ENCODE assay signal across 12 mouse cellular contexts in genomic region chr10:25325690-25326089, GRCm38 (mm10). TPM values are rescaled to one million over a fixed set of nuclear protein-coding genes. Genes with fewer than 3 reads are reported as not detected.
DNase-seq lines count a peak whose midpoint lies in the region; ATAC-seq and TF ChIP-seq lines count a peak whose summit lies in the region.
"Had no signal": no experiment of that assay in that cellular context is flagged by ENCODE, and none has a peak within 500 bp of the region (broad histone marks: within the 10 kb centered on the region; RNA-seq: fewer than 3 reads in every experiment).

No protein-coding gene starts in this region.

- no peak overlapping the region for H3K4me3 ChIP-seq in forebrain, embryonic 16.5 days (replicated peaks; ENCODE audit: low read length)
- H3K4me3 ChIP-seq in forebrain, embryonic 15.5 days = no peak overlapping the region
- no peak overlapping the region for H3K4me3 ChIP-seq in layer of hippocampus, adult 2 months
- H3K4me3 ChIP-seq in lung, postnatal 0 days (ENCODE audit: low read depth, low read length) = no peak overlapping the region
- H3K4me3 ChIP-seq: hindbrain, embryonic 13.5 days; midbrain, embryonic 15.5 days had no signal

- no peaks in the 10 kb centered on the region for H3K36me3 ChIP-seq in forebrain, embryonic 16.5 days (ENCODE audit: control insufficient read depth, insufficient read depth)
- no peaks in the 10 kb centered on the region for H3K36me3 ChIP-seq in forebrain, embryonic 15.5 days
- H3K36me3 ChIP-seq in lung, postnatal 0 days (ENCODE audit: insufficient read depth, low read length) = no peaks in the 10 kb centered on the region
- H3K36me3 ChIP-seq: hindbrain, embryonic 13.5 days; midbrain, embryonic 15.5 days had no signal

- H3K4me2 ChIP-seq in forebrain, embryonic 16.5 days (ENCODE audit: low read length) = no peak overlapping the region
- no peak overlapping the region for H3K4me2 ChIP-seq in forebrain, embryonic 15.5 days (replicated peaks)
- no peak overlapping the region for H3K4me2 ChIP-seq in lung, postnatal 0 days (replicated peaks; ENCODE audit: low read depth, low read length)
- H3K4me2 ChIP-seq: hindbrain, embryonic 13.5 days; liver, embryonic 11.5 days; midbrain, embryonic 15.5 days had no signal

- DNase-seq in layer of hippocampus, postnatal 10 days (ENCODE audit: low spot score in 2 of 2) = peak; percentile 22 to 34
- DNase-seq in layer of hippocampus, adult 2 months (ENCODE audit: low spot score in 2 of 2) = no peak
- DNase-seq in Muller cell, postnatal 12 days (ENCODE audit: inconsistent ontology term) = peak; percentile 98
- peak; percentile 35 for DNase-seq in lung, postnatal 0 days (ENCODE audit: low spot score)
- DNase-seq in spleen, postnatal 4 days (ENCODE audit: low spot score in 2 of 2) = no peak
- DNase-seq: layer of hippocampus, postnatal 36 days had no signal

- 12% methylated on average over 4 of the region's 4 CpGs for WGBS in forebrain, embryonic 16.5 days
- 17% methylated on average over 4 of the region's 4 CpGs for WGBS in forebrain, embryonic 15.5 days
- WGBS in lung, postnatal 0 days = 41% methylated on average over 4 of the region's 4 CpGs

- TF ChIP-seq EP300 in lung, postnatal 0 days (IDR thresholded peaks at IDR 0.05) = peak; percentile 46; the same call in 1 of the 2 replicates

- H3K9ac ChIP-seq in forebrain, embryonic 16.5 days (replicated peaks; ENCODE audit: low read depth, low read length) = no peak overlapping the region
- no peak overlapping the region for H3K9ac ChIP-seq in forebrain, embryonic 15.5 days (replicated peaks)
- no peak overlapping the region for H3K9ac ChIP-seq in lung, postnatal 0 days (replicated peaks; ENCODE audit: low read depth)
- H3K9ac ChIP-seq: hindbrain, embryonic 13.5 days; midbrain, embryonic 15.5 days had no signal

- H3K27ac ChIP-seq in forebrain, embryonic 16.5 days (ENCODE audit: low read length) = no peak overlapping the region
- H3K27ac ChIP-seq in forebrain, embryonic 15.5 days (replicated peaks) = no peak overlapping the region
- H3K27ac ChIP-seq in layer of hippocampus, adult 2 months = no peak overlapping the region
- H3K27ac ChIP-seq in lung, postnatal 0 days (ENCODE audit: low read length) = no peak overlapping the region
- H3K27ac ChIP-seq: hindbrain, embryonic 13.5 days; midbrain, embryonic 15.5 days had no signal

- 0 out of 2 replicates have a peak, but pooled peaks have one; percentile 45 for ATAC-seq in forebrain, embryonic 16.5 days
- no peak for ATAC-seq in forebrain, embryonic 15.5 days (replicated peaks)
- ATAC-seq in lung, postnatal 0 days = peak; percentile 44; the same call in 1 of the 2 replicates
- ATAC-seq in megakaryocyte progenitor cell, adult 5-6 weeks (replicated peaks; ENCODE audit: poor library complexity) = no peak
- ATAC-seq: midbrain, embryonic 15.5 days had no signal

- no peak for TF ChIP-seq CTCF in layer of hippocampus, adult 2 months (conservative IDR thresholded peaks at IDR 0.05)
- TF ChIP-seq CTCF in lung, postnatal 0 days (IDR thresholded peaks at IDR 0.05) = no peak

- H3K9me3 ChIP-seq in forebrain, embryonic 16.5 days (ENCODE audit: control insufficient read depth, low read length) = no peaks in the 10 kb centered on the region
- no peaks in the 10 kb centered on the region for H3K9me3 ChIP-seq in forebrain, embryonic 15.5 days
- H3K9me3 ChIP-seq in lung, postnatal 0 days (ENCODE audit: low read length) = no peaks in the 10 kb centered on the region
- H3K9me3 ChIP-seq: hindbrain, embryonic 13.5 days; midbrain, embryonic 15.5 days had no signal

- H3K4me1 ChIP-seq in forebrain, embryonic 16.5 days (replicated peaks; ENCODE audit: control insufficient read depth, insufficient read depth, low read length) = no peaks in the 10 kb centered on the region
- peaks cover 5% of the 10 kb centered on the region; the same call in 1 of the 2 replicates for H3K4me1 ChIP-seq in forebrain, embryonic 15.5 days
- no peaks in the 10 kb centered on the region for H3K4me1 ChIP-seq in lung, postnatal 0 days (ENCODE audit: insufficient read depth, low read depth, low read length)
- H3K4me1 ChIP-seq: hindbrain, embryonic 13.5 days; midbrain, embryonic 15.5 days had no signal

- no peaks in the 10 kb centered on the region for H3K27me3 ChIP-seq in forebrain, embryonic 16.5 days (replicated peaks; ENCODE audit: control insufficient read depth, insufficient read depth, low read length)
- H3K27me3 ChIP-seq in forebrain, embryonic 15.5 days = no peaks in the 10 kb centered on the region
- H3K27me3 ChIP-seq in lung, postnatal 0 days (replicated peaks; ENCODE audit: insufficient read depth, low read length) = no peaks in the 10 kb centered on the region
- H3K27me3 ChIP-seq: hindbrain, embryonic 13.5 days; midbrain, embryonic 15.5 days had no signal

RNA-seq across cellular contexts. Expression of gene Akap7, which starts 18.0 kb away (rescaled TPM):
- 33.3 and 37.1 TPM in 2 replicates for polyA plus RNA-seq in forebrain, embryonic 16.5 days (2015; fragmentation: Nextera tagmentation; extraction: Ambion mirVana)
- polyA plus RNA-seq in forebrain, embryonic 15.5 days (2015; fragmentation: Nextera tagmentation; extraction: Ambion mirVana) = 24.5 and 28.3 TPM in 2 replicates
- total RNA-seq in layer of hippocampus, postnatal 10 days (2021) = 10 to 100 TPM; 70.6 to 73.8 TPM
- 10 to 100 TPM; 53.2 to 57.8 TPM for total RNA-seq in layer of hippocampus, adult 2 months (2021)
- 46.3 and 52.1 TPM in 2 replicates for polyA plus RNA-seq in lung, postnatal 0 days (2015; fragmentation: Nextera tagmentation; extraction: Ambion mirVana)
- 17.2 and 19.3 TPM in 2 replicates for total RNA-seq in megakaryocyte progenitor cell, adult 5-6 weeks (2015)
- 18.8 and 24.4 TPM in 2 replicates for total RNA-seq in megakaryocyte progenitor cell, adult 5-6 weeks (2017)

RNA-seq across cellular contexts. Expression of gene Epb41l2, which starts 33.9 kb away (rescaled TPM):
- 20.8 and 23.5 TPM in 2 replicates for polyA plus RNA-seq in forebrain, embryonic 16.5 days (2015; fragmentation: Nextera tagmentation; extraction: Ambion mirVana)
- 20.7 and 21.8 TPM in 2 replicates for polyA plus RNA-seq in forebrain, embryonic 15.5 days (2015; fragmentation: Nextera tagmentation; extraction: Ambion mirVana)
- total RNA-seq in layer of hippocampus, postnatal 10 days (2021) = 100 to 1,000 TPM; 145 to 153 TPM
- total RNA-seq in layer of hippocampus, adult 2 months (2021) = 10 to 100 TPM; 76.4 to 84.6 TPM
- polyA plus RNA-seq in lung, postnatal 0 days (2015; fragmentation: Nextera tagmentation; extraction: Ambion mirVana) = 48.2 and 54.2 TPM in 2 replicates
- 16.5 and 28.2 TPM in 2 replicates for total RNA-seq in megakaryocyte progenitor cell, adult 5-6 weeks (2015)
- 19.1 and 24.6 TPM in 2 replicates for total RNA-seq in megakaryocyte progenitor cell, adult 5-6 weeks (2017)

Comparison
In these comparisons a context has a peak if more than half of its experiments do, and no peak if none do; other contexts are left out.
1. ATAC-seq: peak in forebrain, embryonic 16.5 days (single experiment) and lung, postnatal 0 days (single experiment); none in forebrain, embryonic 15.5 days (single experiment) and megakaryocyte progenitor cell, adult 5-6 weeks (single experiment).
2. DNase-seq: peak in layer of hippocampus, postnatal 10 days (2 of 2), Muller cell, postnatal 12 days (single experiment) and lung, postnatal 0 days (single experiment); none in layer of hippocampus, adult 2 months (0 of 2) and spleen, postnatal 4 days (0 of 2).